Mouse (Mus musculus) neural tube, embryonic 14.5 days (tissue): ENCODE data around the gene Adm2. TPM values are rescaled to one million over a fixed set of nuclear protein-coding genes. Genes with fewer than 3 reads are reported as not detected.

Experiments used
- ATAC-seq: fragments of 200-750 bp; cut with Nextera tagmentation; 2 replicates; pipeline ENCODE4 v1.8.0; 2017; ENCODE audit warnings: low read depth, mild to moderate bottlenecking, moderate TSS enrichment, moderate library complexity
- H3K27ac ChIP-seq: fragments of 300-500 bp; sonication (generic); 2 replicates; pipeline ENCODE4 v1.5.1; 2014; ENCODE audit warnings: low read depth, mild to moderate bottlenecking, control low read depth, low read length, moderate library complexity, mixed read lengths
- H3K27me3 ChIP-seq: fragments of 300-500 bp; sonication (generic); 2 replicates; pipeline ENCODE4 v1.6.1; 2014; ENCODE audit warnings: low read length; ENCODE audit not compliant: control insufficient read depth, insufficient read depth
- H3K36me3 ChIP-seq: fragments of 300-500 bp; sonication (generic); 2 replicates; pipeline ENCODE4 v1.6.1; 2014; ENCODE audit warnings: low read length, mixed read lengths; ENCODE audit not compliant: control insufficient read depth, insufficient read depth
- H3K4me1 ChIP-seq: fragments of 300-500 bp; sonication (generic); 2 replicates; pipeline ENCODE4 v1.6.1; 2014; ENCODE audit warnings: low read length; ENCODE audit not compliant: control insufficient read depth, insufficient read depth
- H3K4me2 ChIP-seq: fragments of 300-500 bp; sonication (generic); 2 replicates; pipeline ENCODE4 v1.6.1; 2014; ENCODE audit warnings: mild to moderate bottlenecking, low read depth, low read length, control low read depth
- H3K4me3 ChIP-seq: fragments of 300-500 bp; sonication (generic); 2 replicates; pipeline ENCODE4 v1.5.1; 2014; ENCODE audit warnings: low read depth, low read length, control low read depth, mixed read lengths
- H3K9ac ChIP-seq: fragments of 300-500 bp; sonication (generic); replicated peaks from 2 replicates; pipeline ENCODE4 v1.6.1; 2014; ENCODE audit warnings: low read depth, mild to moderate bottlenecking, control low read depth, low read length, mixed read lengths
- H3K9me3 ChIP-seq: fragments of 300-500 bp; sonication (generic); 2 replicates; pipeline ENCODE4 v1.6.1; 2016; ENCODE audit warnings: low read length; ENCODE audit not compliant: control insufficient read depth
- WGBS: fragments of 180-500 bp; shearing (Covaris S2); extraction: QIAGEN DNeasy Blood & Tissue Kit; methylation state at CpG from one replicate; pipeline ENCODE4 v1.1.7; 2014; 5-methylcytosine and 5-hydroxymethylcytosine counted together
- microRNA-seq: library from miRNA; unstranded; fragments of <30 nt; microRNA quantifications from one replicate; pipeline ENCODE4, GENCODE M21; 2016
- polyA plus RNA-seq: library from polyadenylated mRNA; unstranded; fragments of >200 nt; fragmentation: Nextera tagmentation; extraction: Ambion mirVana; gene quantifications from 2 replicates; pipeline ENCODE4 v1.2.1, GENCODE M21; 2014

Gene Adm2
- polyA plus RNA-seq, 1 experiment from 2014 or later, result not detected

DNA sequence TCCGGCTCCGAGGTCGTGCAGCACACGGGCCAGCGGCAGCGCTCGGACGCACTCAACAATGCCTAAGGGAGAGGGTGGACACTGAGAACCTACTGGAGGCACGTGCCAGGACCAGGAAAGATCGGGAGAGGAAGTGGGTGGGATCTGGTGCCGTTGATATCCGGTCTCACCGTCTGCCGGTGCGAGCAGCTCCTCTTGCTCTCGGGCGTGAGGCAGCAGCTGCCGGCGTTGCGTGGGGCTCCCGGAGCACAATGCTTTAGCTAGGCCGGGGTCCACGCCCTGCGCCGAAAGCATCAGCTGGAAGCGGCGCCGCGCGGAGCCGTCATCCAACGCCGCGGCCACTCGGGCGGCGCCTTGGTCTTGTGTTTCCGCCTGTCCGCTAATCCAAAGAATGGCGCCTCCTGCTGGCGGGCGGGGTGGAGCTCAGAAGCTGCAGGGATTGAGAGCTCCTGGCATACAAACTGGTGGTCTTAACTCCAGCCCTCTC, 51.3 kb downstream of the Adm2 start, which contains the start of gene Sco2:
Sco2 (minus strand) TSS at position 85 of the 487 bp plus-strand sequence.
- peak within 1 kb of the TSS; percentile 76 for H3K9ac ChIP-seq
- H3K27me3 ChIP-seq, result peaks cover 18% of the 10 kb centered on the region
- H3K36me3 ChIP-seq, result peaks cover 29% of the 10 kb centered on the region
- peak within 1 kb of the TSS; percentile 74 for H3K4me2 ChIP-seq
- ATAC-seq, result peak; percentile 85
- H3K4me1 ChIP-seq, result peaks cover 19% of the 10 kb centered on the region
- H3K9me3 ChIP-seq, result no peaks in the 10 kb centered on the region
- H3K4me3 ChIP-seq, result peak within 1 kb of the TSS; percentile 61
- WGBS, result 0% methylated on average over 42 of the region's 42 CpGs
- H3K27ac ChIP-seq, result peak within 1 kb of the TSS; percentile 88

Small RNAs within 50 kb of the gene (microRNA-seq; reads per million reads assigned to microRNA genes)
- gene Mir6959, result not detected

Other genes starting within 250 kb of the Adm2 start
- gene Trabd, start 247.6 kb upstream of the Adm2 start, polyA plus RNA-seq, result 36.4 and 38.5 TPM in 2 replicates
- gene Selenoo, start 233.6 kb upstream of the Adm2 start, polyA plus RNA-seq, result 21.4 and 23.9 TPM in 2 replicates
- 18.3 and 21.4 TPM in 2 replicates for gene Tubgcp6, start 199.6 kb upstream of the Adm2 start, polyA plus RNA-seq
- 22.1 and 24.9 TPM in 2 replicates for gene Hdac10, start 194.0 kb upstream of the Adm2 start, polyA plus RNA-seq
- 2.9 and 5.2 TPM in 2 replicates for gene Mapk12, start 182.0 kb upstream of the Adm2 start, polyA plus RNA-seq
- 24.9 and 32.9 TPM in 2 replicates for gene Mapk11, start 173.1 kb upstream of the Adm2 start, polyA plus RNA-seq
- 66.4 and 100 TPM in 2 replicates for gene Plxnb2, start 141.9 kb upstream of the Adm2 start, polyA plus RNA-seq
- gene Dennd6b, start 126.2 kb upstream of the Adm2 start, polyA plus RNA-seq, result 83.0 and 94.5 TPM in 2 replicates
- gene Ppp6r2, start 111.2 kb upstream of the Adm2 start, polyA plus RNA-seq, result 85.5 and 92.7 TPM in 2 replicates
- gene Sbf1, start 7.4 kb upstream of the Adm2 start, polyA plus RNA-seq, result 108 and 122 TPM in 2 replicates
- not detected in 2 replicates for gene Miox, start 11.7 kb downstream of the Adm2 start, polyA plus RNA-seq
- gene Lmf2, start 32.9 kb downstream of the Adm2 start, polyA plus RNA-seq, result 19.8 and 28.6 TPM in 2 replicates
- gene Ncaph2, start 33.0 kb downstream of the Adm2 start, polyA plus RNA-seq, result 89.5 and 90.2 TPM in 2 replicates
- 20.0 and 24.3 TPM in 2 replicates for gene Sco2, start 51.1 kb downstream of the Adm2 start, polyA plus RNA-seq
- 3.5 and 3.7 TPM in 2 replicates for gene Tymp, start 54.3 kb downstream of the Adm2 start, polyA plus RNA-seq
- 1.3 TPM in 2 replicates for gene Odf3b, start 56.6 kb downstream of the Adm2 start, polyA plus RNA-seq
- gene Klhdc7b, start 62.2 kb downstream of the Adm2 start, polyA plus RNA-seq, result 0.07 TPM in 1 of 2 replicates, not detected in the other
- gene Syce3, start 87.8 kb downstream of the Adm2 start, polyA plus RNA-seq, result not detected in 2 replicates
- gene Cpt1b, start 103.1 kb downstream of the Adm2 start, polyA plus RNA-seq, result 1.2 and 1.4 TPM in 2 replicates
- gene C730034F03Rik, start 106.9 kb downstream of the Adm2 start, polyA plus RNA-seq, result 5.8 and 6.4 TPM in 2 replicates
- gene Gm44502, start 107.0 kb downstream of the Adm2 start, polyA plus RNA-seq, result 0.20 TPM in 1 of 2 replicates, not detected in the other
- 76.5 and 80.9 TPM in 2 replicates for gene Chkb, start 107.2 kb downstream of the Adm2 start, polyA plus RNA-seq
- gene Mapk8ip2, start 131.2 kb downstream of the Adm2 start, polyA plus RNA-seq, result 64.5 and 73.1 TPM in 2 replicates
- 17.3 and 18.9 TPM in 2 replicates for gene Arsa, start 154.7 kb downstream of the Adm2 start, polyA plus RNA-seq
- 7.4 and 10.1 TPM in 2 replicates for gene Shank3, start 176.9 kb downstream of the Adm2 start, polyA plus RNA-seq
- 2.0 and 2.6 TPM in 2 replicates for gene Acr, start 245.6 kb downstream of the Adm2 start, polyA plus RNA-seq